Mouse (Mus musculus) liver, embryonic 15.5 days (tissue): ENCODE results near the gene Nfam1. TPM values are rescaled to one million over a fixed set of nuclear protein-coding genes. Genes with fewer than 3 reads are reported as not detected.
A peak's percentile ranks its signal among the peaks of the same experiment; 100 is the strongest.

Source experiments
- ATAC-seq: fragments of 200-750 bp; cut with Nextera tagmentation; 2 replicates; pipeline ENCODE4 v1.8.0; 2017; ENCODE audit warnings: moderate number of reproducible peaks, mild to moderate bottlenecking, moderate library complexity; ENCODE audit not compliant: insufficient read depth
- H3K27ac ChIP-seq: fragments of 300-500 bp; sonication (generic); replicated peaks from 2 replicates; pipeline ENCODE4 v1.5.1; 2015; ENCODE audit warnings: mild to moderate bottlenecking, inconsistent platforms
- H3K27me3 ChIP-seq: fragments of 300-500 bp; sonication (generic); 2 replicates; pipeline ENCODE4 v1.6.1; 2015; ENCODE audit warnings: mild to moderate bottlenecking, inconsistent platforms
- H3K36me3 ChIP-seq: fragments of 300-500 bp; sonication (generic); replicated peaks from 2 replicates; pipeline ENCODE4 v1.6.1; 2015; ENCODE audit warnings: moderate library complexity, mild to moderate bottlenecking, inconsistent platforms
- H3K4me1 ChIP-seq: fragments of 300-500 bp; sonication (generic); replicated peaks from 2 replicates; pipeline ENCODE4 v1.6.1; 2015; ENCODE audit warnings: inconsistent platforms
- H3K4me2 ChIP-seq: fragments of 300-500 bp; sonication (generic); 2 replicates; pipeline ENCODE4 v1.6.1; 2015; ENCODE audit warnings: moderate library complexity, mild to moderate bottlenecking, inconsistent platforms
- H3K4me3 ChIP-seq: fragments of 300-500 bp; sonication (generic); replicated peaks from 2 replicates; pipeline ENCODE4 v1.5.1; 2015; ENCODE audit warnings: mild to moderate bottlenecking, inconsistent platforms
- H3K9ac ChIP-seq: fragments of 300-500 bp; sonication (generic); 2 replicates; pipeline ENCODE4 v1.6.1; 2015; ENCODE audit warnings: moderate library complexity, mild to moderate bottlenecking, inconsistent platforms
- H3K9me3 ChIP-seq: fragments of 300-500 bp; sonication (generic); replicated peaks from 2 replicates; pipeline ENCODE4 v1.6.1; 2016; ENCODE audit warnings: inconsistent platforms
- WGBS: fragments of 180-500 bp; shearing (Covaris S2); methylation state at CpG from one replicate; pipeline ENCODE4 v1.1.7; 2015; ENCODE audit warnings: mixed read lengths; ENCODE audit not compliant: insufficient replicate concordance; 5-methylcytosine and 5-hydroxymethylcytosine counted together
- polyA plus RNA-seq: library from polyadenylated mRNA; unstranded; fragments of >200 nt; fragmentation: Nextera tagmentation; extraction: Ambion mirVana; gene quantifications from 2 replicates; pipeline ENCODE4 v1.2.1, GENCODE M21; 2015

The Nfam1 gene
- polyA plus RNA-seq, 1 experiment from 2014 or later, result 12.1 TPM

GRCm38 (mm10) chr15:83010423-83010822 is 22.7 kb downstream of the Nfam1 start:
- no peak overlapping the region for H3K4me2 ChIP-seq
- no peak overlapping the region for H3K9ac ChIP-seq
- H3K4me3 ChIP-seq, result no peak overlapping the region
- ATAC-seq, result no peak
- H3K4me1 ChIP-seq, result peaks cover 27% of the 10 kb centered on the region; the same call in 1 of the 2 replicates
- H3K36me3 ChIP-seq, result no peaks in the 10 kb centered on the region
- peak overlapping the region; percentile 7; the same call in 1 of the 2 replicates for H3K27ac ChIP-seq
- WGBS, result 55% methylated on average over 8 of the region's 8 CpGs
- H3K27me3 ChIP-seq, result no peaks in the 10 kb centered on the region
- no peaks in the 10 kb centered on the region for H3K9me3 ChIP-seq

- H3K36me3 ChIP-seq, result no peaks in the 10 kb centered on the region
- no peaks in the 10 kb centered on the region for H3K27me3 ChIP-seq
- no peaks in the 10 kb centered on the region for H3K9me3 ChIP-seq
- peak; percentile 53 for ATAC-seq
- 33% methylated on average over 6 of the region's 6 CpGs for WGBS
- H3K9ac ChIP-seq, result no peak overlapping the region
- H3K4me2 ChIP-seq, result no peak overlapping the region
- peak overlapping the region; percentile 53; the same call in 1 of the 2 replicates for H3K27ac ChIP-seq
- H3K4me3 ChIP-seq, result no peak overlapping the region
- H3K4me1 ChIP-seq, result peaks cover 27% of the 10 kb centered on the region; the same call in 1 of the 2 replicates
Measured at GRCm38 (mm10) chr15:83009532-83009931, 23.6 kb downstream of the Nfam1 start.

GRCm38 (mm10) chr15:83008761-83009423 is 24.2 kb downstream of the Nfam1 start:
- WGBS, result 45% methylated on average over 13 of the region's 13 CpGs
- H3K9me3 ChIP-seq, result no peaks in the 10 kb centered on the region
- no peak overlapping the region for H3K4me2 ChIP-seq
- no peaks in the 10 kb centered on the region for H3K27me3 ChIP-seq
- no peak overlapping the region for H3K9ac ChIP-seq
- no peaks in the 10 kb centered on the region for H3K36me3 ChIP-seq
- H3K4me3 ChIP-seq, result no peak overlapping the region
- H3K27ac ChIP-seq, result peak overlapping the region; percentile 53
- peaks cover 27% of the 10 kb centered on the region; the same call in 1 of the 2 replicates for H3K4me1 ChIP-seq
- peak; percentile 37; the same call in 1 of the 2 replicates for ATAC-seq

- ATAC-seq, result no peak
- 60% methylated on average over 15 of the region's 15 CpGs for WGBS
Measured at GRCm38 (mm10) chr15:83007346-83007920, 25.7 kb downstream of the Nfam1 start.

GRCm38 (mm10) chr15:83002665-83003548 is 30.2 kb downstream of the Nfam1 start:
- no peak overlapping the region for H3K4me3 ChIP-seq
- no peak overlapping the region; the same call in 1 of the 2 replicates for H3K27ac ChIP-seq
- H3K9ac ChIP-seq, result no peak overlapping the region
- H3K4me1 ChIP-seq, result peaks cover 7% of the 10 kb centered on the region; the same call in 1 of the 2 replicates
- no peak overlapping the region for H3K4me2 ChIP-seq
- no peaks in the 10 kb centered on the region; the same call in 1 of the 2 replicates for H3K27me3 ChIP-seq
- H3K36me3 ChIP-seq, result no peaks in the 10 kb centered on the region
- H3K9me3 ChIP-seq, result no peaks in the 10 kb centered on the region
- WGBS, result 58% methylated on average over 12 of the region's 12 CpGs
- ATAC-seq, result no peak

More at GRCm38 (mm10) chr15:83007346-83007920, 25.7 kb downstream of the Nfam1 start:
- Histone ChIP-seq H3K4me1 (peaks cover 27% of the 10 kb centered on the region; the same call in 1 of the 2 replicates), H3K9ac (no peak overlapping the region), H3K36me3 (no peaks in the 10 kb centered on the region), H3K4me2 (0 out of 2 replicates have a peak overlapping the region, but pooled peaks have one; percentile 11), H3K4me3 (no peak overlapping the region), H3K9me3 (no peaks in the 10 kb centered on the region), H3K27me3 (no peaks in the 10 kb centered on the region), H3K27ac (no peak overlapping the region)

- no peak overlapping the region for H3K9ac ChIP-seq
- H3K4me1 ChIP-seq, result peaks cover 7% of the 10 kb centered on the region; the same call in 1 of the 2 replicates
- no peaks in the 10 kb centered on the region for H3K36me3 ChIP-seq
- no peak overlapping the region for H3K27ac ChIP-seq
- no peaks in the 10 kb centered on the region for H3K9me3 ChIP-seq
- H3K27me3 ChIP-seq, result no peaks in the 10 kb centered on the region; the same call in none of the 2 replicates
- 44% methylated on average over 6 of the region's 6 CpGs for WGBS
- ATAC-seq, result 0 out of 2 replicates have a peak, but pooled peaks have one; percentile 18
- no peak overlapping the region for H3K4me2 ChIP-seq
- no peak overlapping the region for H3K4me3 ChIP-seq
Measured at GRCm38 (mm10) chr15:82998811-82999221, 34.3 kb downstream of the Nfam1 start.

- Histone ChIP-seq H3K36me3 (no peaks in the 10 kb centered on the region), H3K9ac (no peak overlapping the region), H3K4me1 (peaks cover 7% of the 10 kb centered on the region; the same call in 1 of the 2 replicates), H3K27me3 (no peaks in the 10 kb centered on the region; the same call in none of the 2 replicates), H3K9me3 (no peaks in the 10 kb centered on the region), H3K27ac (no peak overlapping the region), H3K4me3 (no peak overlapping the region), H3K4me2 (no peak overlapping the region)
- no peak for ATAC-seq
Measured at GRCm38 (mm10) chr15:82996431-82996830, 36.7 kb downstream of the Nfam1 start.

- peaks cover 10% of the 10 kb centered on the region for H3K27me3 ChIP-seq
- no peak for ATAC-seq
- no peaks in the 10 kb centered on the region for H3K36me3 ChIP-seq
- H3K27ac ChIP-seq, result no peak overlapping the region
- H3K4me3 ChIP-seq, result no peak overlapping the region
- no peak overlapping the region for H3K4me2 ChIP-seq
- H3K9me3 ChIP-seq, result no peaks in the 10 kb centered on the region
- no peak overlapping the region for H3K9ac ChIP-seq
- WGBS, result 56% methylated on average over 7 of the region's 7 CpGs
- peaks cover 7% of the 10 kb centered on the region; the same call in 1 of the 2 replicates for H3K4me1 ChIP-seq
Measured at GRCm38 (mm10) chr15:82995239-82995638, 37.9 kb downstream of the Nfam1 start.

- Histone ChIP-seq H3K27me3 (peaks cover 33% of the 10 kb centered on the region), H3K9me3 (no peaks in the 10 kb centered on the region), H3K4me3 (no peak overlapping the region), H3K4me1 (0 out of 2 replicates have a peak, but pooled peaks cover 5% of the 10 kb centered on the region), H3K36me3 (no peaks in the 10 kb centered on the region), H3K27ac (no peak overlapping the region), H3K9ac (no peak overlapping the region), H3K4me2 (no peak overlapping the region)
- 62% methylated on average over 9 of the region's 9 CpGs for WGBS
- ATAC-seq, result no peak
Measured at GRCm38 (mm10) chr15:82992911-82993310, 40.2 kb downstream of the Nfam1 start.

GRCm38 (mm10) chr15:82992079-82992783 is 40.9 kb downstream of the Nfam1 start:
- Histone ChIP-seq H3K4me2 (no peak overlapping the region), H3K36me3 (no peaks in the 10 kb centered on the region), H3K4me1 (peaks cover 11% of the 10 kb centered on the region), H3K27me3 (peaks cover 40% of the 10 kb centered on the region), H3K4me3 (no peak overlapping the region), H3K9me3 (no peaks in the 10 kb centered on the region), H3K9ac (no peak overlapping the region), H3K27ac (no peak overlapping the region)
- WGBS, result 67% methylated on average over 13 of the region's 13 CpGs
- no peak for ATAC-seq
